Mouse (Mus musculus) lung, adult 18-20 months (tissue): ENCODE data around the gene Adgrd1.
A peak's percentile ranks its signal among the peaks of the same experiment; 100 is the strongest.

Source experiments
- DNase-seq, 2 experiments: peaks; one replicate each; pipeline ENCODE4 v3.0.0; 2022; ENCODE audit warnings: mixed read lengths in 2 of 2

The Adgrd1 gene

DNA sequence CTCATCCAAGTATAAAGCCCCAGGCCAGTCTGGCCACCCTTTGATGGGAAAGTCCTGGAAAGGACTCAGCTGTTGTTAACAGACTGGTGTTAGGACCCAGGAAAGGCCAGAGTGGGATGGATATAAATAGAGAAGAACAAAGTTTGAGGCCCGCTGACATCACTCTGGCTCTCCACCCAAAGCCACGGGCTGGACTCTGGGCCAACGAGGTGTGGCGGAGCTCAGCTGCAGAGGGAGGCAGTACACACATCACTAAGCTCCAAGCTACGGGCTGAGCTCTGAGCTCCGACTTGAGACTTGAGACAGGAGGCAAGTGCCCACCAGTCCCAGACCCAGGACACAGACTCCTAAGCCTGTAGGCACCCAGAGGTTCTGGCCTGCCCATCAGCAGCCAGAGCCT is at the start of gene Adgrd1:
TSS of gene Adgrd1 (plus strand) at position 240 of the 400 bp plus-strand sequence.
- DNase-seq: peak; percentile 45 to 50

DNA sequence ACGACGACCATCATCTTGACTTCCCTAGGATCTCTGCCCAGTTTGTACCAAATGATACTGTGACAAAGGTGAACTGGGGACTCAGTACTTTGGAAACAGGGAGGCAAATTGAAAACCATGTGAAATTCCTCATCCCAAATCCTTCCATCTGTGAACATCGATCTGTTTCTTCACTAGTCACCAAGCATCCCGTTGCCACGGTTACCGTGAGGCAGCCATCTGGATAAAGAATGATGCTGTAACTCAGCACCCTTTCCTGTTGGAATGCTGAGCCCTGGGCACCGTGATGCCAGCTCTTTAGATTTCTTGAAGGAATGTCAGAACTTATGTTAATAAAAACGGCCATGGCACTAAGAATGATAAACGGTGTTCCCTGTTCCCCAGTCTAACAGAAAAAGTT is 47.2 kb upstream of the Adgrd1 start:
- DNase-seq: no peak

DNA sequence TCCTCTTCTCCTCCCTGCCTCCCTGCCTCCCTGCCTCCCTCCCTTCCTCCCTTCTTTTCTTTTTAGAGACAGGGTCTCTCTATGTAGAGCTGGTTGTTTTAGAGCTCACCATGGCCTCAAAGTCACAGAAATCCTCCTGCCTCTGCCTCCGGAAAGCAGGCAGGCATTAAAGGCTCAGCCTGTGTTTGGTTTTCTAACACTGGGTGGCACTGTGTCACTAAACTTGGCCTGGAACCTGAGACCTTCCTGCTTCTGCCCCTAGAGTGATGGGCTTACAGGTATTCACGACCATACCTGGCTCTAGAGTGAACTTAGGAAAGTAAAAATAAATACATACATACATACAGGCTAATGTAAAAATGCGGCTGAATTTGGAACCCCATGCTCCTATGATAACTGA is 44.6 kb upstream of the Adgrd1 start:
- no peak for DNase-seq

DNA sequence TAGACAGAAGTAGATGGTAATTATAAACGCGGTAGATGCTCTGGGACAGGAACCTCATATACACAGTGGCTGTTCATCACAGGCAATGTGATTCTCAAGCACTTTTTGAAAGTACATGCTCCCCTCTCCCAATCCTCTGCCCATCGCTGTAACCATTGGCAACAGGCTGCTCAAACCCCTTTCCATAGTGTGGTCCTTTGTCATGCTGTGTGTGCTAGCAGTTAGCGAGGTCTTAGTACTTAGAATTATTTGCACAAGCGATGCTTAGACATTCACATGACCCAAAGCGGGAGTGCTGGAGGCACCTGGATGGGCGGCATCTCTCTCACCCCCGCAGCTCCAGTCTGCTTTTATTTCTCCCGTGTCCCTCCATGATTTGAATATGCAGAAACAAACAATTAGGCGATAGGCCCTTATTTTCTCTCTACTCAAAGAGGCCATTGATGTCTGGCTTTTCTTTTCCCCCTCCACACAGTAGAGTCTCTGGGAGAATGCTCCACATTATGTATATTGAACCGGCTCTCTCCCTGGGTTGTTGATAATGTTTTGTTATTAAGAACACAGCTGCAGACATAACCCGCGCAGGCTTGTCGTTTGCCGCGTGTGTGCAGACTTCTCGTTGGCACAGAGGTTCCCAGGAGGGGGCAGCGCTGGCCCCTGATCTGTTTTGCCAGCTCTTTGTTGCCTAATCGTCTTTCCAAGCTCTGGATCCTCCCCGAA is 43.8 kb upstream of the Adgrd1 start:
- DNase-seq: no peak

DNA sequence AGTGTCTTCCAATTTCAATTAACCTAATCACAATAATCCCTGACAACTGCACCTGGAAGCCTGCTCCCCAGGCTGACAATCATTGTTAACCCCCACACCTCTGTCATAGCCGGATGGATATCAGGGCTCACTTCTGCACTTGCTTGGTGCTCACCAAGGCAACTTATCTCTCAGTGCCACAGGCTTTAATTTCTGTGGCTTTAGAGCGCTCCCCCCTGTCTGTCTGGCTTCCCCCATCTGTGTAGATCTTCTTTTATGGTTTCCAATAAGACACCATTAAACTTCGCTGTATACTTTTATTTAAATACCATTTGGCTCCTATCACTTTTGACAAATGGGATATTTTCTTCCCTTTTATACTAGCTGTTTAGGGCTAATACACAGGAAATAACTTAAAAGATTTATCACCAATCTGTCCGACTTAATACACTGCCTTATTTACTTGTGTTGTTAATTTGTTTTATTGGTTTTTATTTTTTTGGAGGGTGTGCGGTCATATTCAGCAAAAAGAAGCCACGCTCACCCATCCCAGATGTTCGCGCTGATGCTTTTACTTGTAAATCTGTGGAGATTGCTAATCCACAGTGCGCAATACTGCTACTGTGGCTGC is 41.8 kb upstream of the Adgrd1 start:
- no peak for DNase-seq

DNA sequence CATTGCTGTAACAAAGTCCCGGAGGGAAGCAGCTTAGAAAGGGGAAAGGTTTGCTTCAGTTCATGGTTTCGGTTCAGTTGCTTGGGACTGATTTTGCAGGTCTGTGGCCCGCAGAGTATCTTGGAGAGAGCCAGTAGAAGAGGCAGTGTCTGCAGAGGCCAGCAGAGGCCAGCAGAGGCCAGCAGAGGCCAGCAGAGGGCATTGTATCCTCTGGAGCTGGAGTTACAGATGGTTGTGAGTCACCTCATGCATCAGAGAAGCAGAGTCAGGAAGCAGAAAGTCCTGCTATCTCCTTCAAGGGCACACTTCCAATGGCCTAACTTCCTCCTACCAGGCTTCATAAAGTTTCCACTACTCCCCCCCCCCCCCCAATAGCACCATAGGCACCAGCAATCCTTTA is 37.4 kb upstream of the Adgrd1 start:
- no peak for DNase-seq

DNA sequence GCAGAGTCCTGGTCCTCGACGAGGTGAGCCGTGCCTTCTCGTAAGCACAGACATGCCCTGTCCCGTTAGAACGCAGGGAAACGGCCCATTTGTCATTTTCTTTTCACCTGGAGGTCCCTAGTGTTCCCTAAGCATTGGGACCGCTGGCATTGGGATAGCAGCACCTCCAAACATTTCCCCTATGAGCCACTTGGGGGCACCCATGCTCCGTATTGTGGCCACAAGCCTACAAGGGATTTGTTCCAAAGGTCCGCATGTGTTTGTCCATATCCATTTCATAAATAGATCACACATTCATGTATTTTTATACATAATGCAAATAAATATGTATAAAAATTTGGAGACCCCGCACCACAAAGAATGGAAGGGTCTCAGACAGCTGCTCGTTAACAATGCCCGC is 35.0 kb upstream of the Adgrd1 start:
- peak; percentile 22 to 46 for DNase-seq

DNA sequence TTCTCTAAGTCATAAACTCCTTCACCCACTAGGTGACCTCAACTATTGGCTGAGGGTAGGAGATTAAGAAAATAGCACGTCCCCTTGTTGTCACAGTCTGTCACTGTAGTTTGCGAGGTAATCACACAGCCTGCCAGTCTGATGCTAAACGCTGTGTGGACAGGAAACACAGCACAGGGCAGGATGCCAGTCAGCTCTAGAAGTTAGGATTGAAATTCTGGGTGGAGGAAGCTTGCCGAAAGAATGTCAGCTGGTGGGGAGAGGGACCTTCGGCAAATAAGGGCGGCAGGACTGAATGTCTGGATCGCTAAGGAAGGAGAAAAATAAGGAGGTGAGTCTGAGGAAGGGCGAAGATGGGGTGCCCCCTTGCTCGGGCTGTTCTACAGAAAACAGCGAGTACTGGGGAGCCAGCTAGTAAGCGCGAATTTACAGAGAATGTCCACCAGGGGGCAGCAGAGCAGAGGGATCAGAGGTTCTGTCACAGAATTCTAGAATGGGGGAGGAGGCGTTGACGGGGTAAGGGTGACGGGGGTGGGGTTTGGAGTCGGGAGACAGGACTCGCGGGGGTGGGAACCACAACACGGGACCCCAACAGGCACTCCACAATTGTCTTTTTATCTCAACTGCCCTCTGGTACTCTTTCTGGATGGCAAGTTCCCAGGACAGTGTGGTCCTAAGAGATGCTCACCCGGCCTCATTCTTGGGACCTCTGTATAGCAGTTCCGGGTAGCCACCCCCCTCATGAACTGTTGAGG is 33.3 kb upstream of the Adgrd1 start:
- peak; percentile 69 to 71 for DNase-seq

DNA sequence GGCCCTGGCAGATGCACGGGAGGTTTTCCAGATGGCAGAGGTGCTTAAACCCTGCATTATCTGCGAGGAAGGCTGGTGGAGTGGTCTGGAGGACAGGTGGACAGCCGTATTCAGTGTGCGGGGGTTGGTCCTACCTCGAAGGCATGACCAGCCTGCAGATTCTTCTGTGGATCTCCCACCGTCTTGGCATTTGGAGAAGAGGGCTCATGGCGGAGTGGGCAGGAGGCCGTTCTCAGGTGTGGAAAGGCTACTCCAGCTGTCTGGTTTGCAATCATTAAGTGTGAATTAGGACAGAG is 32.8 kb upstream of the Adgrd1 start:
- DNase-seq: no peak

DNA sequence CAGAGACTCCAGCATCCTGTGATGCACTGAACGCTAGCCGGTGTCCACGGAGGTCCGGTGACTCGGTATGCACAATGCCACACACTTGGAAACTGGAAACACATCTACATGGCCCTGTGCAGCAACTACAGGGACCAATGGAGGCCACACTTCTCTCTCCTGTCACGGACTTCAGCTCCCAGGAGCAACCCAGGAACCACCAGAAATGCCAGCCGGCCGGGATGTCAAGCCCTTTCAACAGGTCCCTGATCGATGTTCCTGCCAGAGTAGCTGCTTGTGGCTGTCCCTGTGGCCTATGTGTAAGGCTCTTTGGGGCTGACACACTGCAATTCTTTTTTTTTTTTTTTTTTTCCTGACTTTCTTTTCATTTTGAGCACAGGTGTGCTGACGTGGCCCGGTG is 32.4 kb upstream of the Adgrd1 start:
- no peak for DNase-seq

DNA sequence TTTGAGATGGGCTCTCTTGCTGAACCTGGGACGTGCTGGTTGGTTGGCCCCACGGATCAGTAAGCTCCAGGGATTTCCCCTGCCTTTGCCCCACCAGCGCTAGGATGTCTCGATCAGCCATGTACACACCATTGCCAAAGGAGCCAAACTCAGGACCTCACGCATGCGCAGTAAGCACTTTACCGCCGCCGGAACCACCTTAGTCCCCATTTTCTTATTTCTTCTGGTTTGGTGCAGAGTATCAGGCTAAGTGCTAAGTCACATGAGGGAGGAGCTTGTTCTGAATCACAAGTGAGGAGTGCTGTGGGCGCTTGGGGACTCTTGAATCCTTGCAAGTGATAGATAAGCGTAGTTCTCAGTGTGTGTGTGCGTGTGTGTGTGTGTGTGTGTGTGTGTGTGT is 31.2 kb upstream of the Adgrd1 start:
- no peak for DNase-seq

DNA sequence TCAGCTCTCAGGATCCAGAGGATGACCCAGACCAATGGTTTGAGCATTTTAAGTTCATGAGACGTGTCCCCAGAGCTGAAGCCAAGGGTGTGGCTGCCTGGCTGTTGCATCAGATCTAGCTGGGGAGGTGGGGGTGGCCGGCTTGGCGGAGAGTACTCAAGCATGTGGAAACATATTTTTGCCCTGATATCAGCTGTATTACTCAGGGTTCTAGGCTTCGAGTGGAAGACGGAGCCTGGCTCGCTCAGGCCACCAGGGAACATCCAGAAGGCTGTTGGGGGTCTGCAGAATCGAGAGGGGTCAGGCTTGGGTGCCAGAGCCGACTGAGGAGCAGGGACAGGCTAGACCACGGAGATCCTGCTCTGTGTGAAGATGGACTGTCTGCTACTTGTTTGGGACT is 30.6 kb upstream of the Adgrd1 start:
- peak; percentile 66 to 68 for DNase-seq

DNA sequence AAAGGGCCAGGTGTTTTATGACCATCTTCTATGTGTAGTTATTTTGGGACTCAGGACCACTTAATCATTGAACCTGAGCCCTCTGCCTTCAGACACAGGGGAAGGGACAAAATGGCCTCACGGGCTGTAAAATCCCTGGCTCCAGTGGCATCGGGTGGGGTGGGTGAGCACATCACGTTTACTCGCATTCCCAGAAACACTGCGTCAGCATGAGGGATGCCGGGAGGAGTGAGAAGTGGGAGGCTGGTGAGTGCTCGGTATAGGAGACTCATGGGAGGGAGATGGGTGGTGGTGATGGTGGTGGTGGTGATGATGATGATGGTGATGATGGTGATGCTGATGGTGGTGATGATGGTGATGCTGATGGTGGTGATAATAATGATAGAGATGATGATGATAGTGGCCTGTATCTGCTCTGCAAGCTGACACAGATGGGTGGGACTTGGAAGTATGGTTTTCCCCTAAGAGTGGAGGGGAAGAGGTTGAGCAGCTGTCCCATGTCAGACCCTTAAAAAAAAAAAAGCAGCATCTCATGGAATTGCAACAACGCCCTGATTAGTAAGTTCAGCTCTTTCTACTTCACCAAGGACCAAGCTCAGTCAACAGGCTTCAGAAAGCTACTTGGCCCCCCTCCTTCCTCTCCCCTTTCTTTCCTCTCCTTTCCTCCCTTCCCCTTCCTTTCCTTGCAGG is 29.9 kb upstream of the Adgrd1 start:
- peak in 1 of 2 experiments; percentile 8 for DNase-seq

DNA sequence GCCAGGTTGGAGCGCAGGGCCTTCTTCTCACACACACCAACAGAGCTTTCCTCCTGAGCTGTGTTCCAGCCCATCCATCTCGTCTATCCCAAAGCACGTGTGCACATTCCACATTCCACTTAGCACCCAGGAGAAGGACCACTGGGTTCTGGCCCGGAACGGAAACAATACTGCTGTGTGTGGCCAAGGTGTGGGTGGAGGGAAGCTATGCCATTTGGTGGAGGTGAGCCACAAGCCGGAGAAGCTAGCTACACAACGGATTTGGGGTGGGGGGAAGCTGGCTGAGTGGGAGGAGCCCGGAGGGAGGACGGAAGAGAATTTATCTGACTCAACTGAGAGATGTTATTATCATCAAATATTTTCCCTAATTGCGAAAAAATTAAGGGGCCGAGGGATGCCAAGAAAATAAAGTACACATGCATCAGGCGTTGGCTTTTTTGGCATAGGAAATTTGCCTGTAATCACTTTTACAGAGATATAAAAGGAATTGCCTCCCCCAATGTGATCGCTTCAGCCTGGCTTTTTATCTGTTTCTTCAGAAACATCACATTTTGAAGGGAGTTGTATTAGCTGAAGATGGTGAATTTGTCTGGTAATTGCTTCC is 29.2 kb upstream of the Adgrd1 start:
- peak; percentile 24 to 32 for DNase-seq

DNA sequence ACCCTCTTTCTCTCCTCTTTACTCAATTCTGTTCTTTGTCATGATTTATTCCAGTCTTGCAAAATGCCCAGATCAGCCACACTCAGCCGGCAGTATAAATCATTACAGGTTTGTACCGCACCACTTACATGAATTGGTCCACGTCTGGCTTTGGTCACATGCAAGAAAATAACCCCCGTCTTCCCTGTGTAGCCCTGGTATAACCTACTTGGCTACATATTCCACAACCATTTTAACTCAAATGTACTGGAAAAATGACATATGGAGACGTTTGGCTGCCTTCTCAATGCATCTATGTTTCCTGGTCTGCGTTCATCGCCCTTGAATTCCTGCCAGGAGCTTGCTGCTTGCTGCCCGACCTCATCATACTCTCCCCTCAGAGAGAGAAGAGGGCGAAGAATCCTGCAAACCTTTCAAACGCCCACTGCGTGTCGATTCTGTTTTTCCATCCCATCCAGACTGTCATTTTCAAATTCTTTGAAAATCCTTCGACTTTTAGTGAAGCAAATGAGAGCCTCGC is 24.7 kb upstream of the Adgrd1 start:
- DNase-seq: no peak

DNA sequence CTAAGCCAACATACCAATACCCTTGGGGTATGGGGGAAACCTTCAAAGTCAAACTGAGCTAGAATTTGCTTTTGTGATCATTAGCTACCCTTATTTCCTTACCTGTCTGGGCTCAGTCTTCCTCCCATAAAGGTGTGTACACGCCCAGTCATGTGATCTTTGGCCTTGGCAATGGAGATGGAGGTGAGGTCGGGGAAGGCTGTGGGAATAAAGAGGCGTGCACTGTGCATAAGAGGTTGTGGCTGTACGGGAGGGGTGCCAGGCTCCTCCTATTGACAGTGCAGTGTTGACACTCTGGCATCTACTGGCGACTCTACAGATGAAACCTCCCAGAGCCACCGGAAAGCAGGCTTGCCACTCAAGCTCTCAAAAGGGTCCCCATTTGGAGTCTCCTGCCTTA is 23.1 kb upstream of the Adgrd1 start:
- no peak for DNase-seq

DNA sequence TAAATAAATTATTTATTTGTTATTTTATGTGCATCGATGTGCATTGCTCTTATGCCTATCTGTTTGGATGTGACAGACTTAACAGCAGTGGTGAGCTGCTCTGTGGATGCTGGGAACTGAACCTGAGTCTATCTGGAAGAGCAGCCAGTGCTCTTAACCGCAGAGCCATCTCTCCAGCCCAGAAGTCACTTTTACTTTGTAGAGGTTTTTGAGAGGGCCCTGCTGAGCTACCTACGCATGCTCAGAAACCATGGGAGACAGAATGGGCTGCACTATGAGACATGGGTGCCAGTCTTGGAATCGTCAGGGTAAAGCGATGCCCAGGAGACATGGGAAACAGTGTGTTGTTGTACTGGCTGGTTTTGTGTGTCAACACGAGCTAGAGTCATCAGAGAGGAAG is 20.5 kb upstream of the Adgrd1 start:
- DNase-seq: no peak

DNA sequence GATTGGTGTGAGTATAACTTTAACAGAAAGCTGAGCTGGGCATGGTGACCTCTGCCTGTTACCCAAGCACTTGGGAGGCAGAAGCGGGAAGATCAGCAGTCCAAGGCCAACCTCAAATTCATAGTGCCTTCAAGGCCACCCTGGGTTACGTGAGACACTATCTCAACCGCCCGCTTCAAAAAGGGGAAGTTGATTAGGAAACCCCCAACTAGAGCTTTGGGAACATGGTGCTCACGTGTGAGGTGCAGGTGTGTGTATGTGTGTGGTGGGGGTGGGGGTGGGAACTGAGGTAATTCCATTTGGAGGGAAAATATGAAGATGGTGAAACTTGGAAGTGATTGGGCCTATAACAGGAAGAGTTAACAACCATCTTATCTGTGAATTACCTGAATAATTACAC is 19.3 kb upstream of the Adgrd1 start:
- DNase-seq: no peak

DNA sequence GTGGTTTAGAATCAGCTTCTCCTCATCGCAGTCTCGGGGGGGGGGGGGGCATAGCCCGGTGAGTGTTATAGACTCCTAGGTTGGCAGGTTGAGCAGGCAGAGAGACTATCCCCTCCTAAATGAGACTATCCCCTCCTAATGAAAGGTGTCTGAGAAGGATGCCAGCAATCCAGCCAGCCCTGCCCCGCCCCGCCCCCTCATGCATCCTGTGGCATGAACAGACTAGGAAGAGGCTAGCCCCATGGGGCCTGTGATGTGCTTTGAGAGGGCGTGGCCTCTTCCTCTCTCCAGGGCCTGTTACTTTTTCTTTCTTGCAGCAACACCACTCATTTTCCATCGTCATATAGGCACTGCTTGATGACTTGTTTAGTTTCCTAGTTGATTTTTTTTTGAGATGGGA is 15.0 kb upstream of the Adgrd1 start:
- DNase-seq: no peak

DNA sequence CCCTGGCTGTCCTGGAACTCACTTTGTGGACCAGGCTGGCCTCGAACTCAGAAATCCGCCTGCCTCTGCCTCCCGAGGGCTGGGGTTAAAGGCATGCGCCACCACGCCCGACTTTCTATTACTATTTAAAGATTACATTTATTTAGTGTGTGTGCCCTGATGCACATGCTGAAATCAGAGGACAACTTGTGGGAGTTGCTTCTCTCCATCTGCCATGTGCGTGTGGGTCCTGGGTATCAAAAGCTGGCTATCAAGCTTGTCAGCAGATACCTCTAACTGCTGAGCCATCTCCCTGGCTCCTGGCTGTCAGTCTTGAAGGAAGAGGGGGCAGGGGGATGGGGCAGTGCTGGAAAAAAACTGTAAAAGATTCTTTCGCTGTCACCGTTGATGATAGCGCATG is 11.4 kb upstream of the Adgrd1 start:
- no peak for DNase-seq

DNA sequence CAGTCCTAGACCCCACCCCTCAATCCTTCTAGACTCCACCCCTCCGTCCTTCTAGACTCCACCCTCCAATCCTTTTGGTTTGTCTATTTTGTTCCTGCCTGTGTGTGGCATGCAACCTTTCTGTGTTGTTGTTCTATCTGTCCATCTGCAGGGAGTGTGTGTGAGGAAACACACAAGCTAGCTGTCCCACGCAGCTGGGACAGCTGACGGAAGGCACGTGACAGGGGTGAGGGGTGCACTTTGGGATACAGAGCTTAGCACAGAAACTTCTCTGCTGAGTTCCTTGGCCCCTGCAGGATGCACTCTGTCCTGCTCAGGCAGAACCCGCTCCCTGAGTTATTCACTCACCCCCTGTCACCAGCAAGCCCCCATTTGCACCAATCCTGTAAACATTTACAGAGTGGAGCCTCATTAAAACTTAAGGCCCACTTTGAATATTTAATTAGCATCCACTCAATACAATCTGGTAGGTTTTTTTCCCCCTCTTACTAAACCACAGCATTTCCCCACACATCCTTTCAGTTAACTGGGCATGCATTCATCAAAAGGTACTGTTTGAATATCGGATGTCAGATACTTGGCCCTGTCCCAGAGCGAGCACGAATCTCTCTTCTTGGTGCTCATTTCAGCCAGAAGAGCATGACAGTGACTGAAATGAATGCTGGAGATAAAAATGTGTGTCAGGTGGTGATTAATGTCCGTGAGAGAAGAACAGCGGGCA is 4.0 kb upstream of the Adgrd1 start:
- no peak for DNase-seq

DNA sequence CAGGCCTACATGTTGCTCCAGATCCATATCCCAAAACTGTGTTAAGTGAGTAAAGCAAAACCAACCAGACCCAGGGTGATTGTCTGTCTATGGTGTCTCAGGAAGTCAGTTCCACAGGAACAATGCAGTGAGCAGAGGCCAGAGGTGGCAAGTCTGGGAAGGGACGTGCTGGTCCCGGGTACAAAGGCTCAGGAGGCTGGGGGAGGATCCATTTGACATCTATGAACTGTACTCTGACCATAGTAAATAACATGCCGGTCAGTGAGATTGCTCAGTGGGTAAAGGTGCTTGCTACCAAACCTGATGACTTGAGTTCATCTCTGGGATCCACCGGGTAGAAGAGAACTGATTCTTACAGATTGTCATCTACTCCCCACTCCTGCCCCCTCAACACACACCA is 3.4 kb upstream of the Adgrd1 start:
- DNase-seq: no peak
